Mouse (Mus musculus) heart, adult 2 months (tissue): Measurements from ENCODE around the gene Zc3h7a.

Experiments used
- CTCF ChIP-seq: fragments of 200-600 bp; IDR thresholded peaks from 2 replicates; pipeline ENCODE4 v1.8.1; 2022; ENCODE audit warnings: antibody characterized with exemption, mild to moderate bottlenecking, moderate library complexity
- EP300 ChIP-seq: fragments of 200-500 bp; IDR thresholded peaks from 2 replicates; pipeline ENCODE4 v1.6.1; 2011; ENCODE audit warnings: low read depth, low read length, control low read depth; ENCODE audit not compliant: insufficient read depth

GRCm38 (mm10) chr16:11190150-11190549 is 14.0 kb upstream of the Zc3h7a start:
- TF ChIP-seq CTCF (no peak), EP300 (no peak)
